Mouse (Mus musculus): ENCODE data around the gene Tenm4. TPM values are rescaled to one million over a fixed set of nuclear protein-coding genes. Genes with fewer than 3 reads are reported as not detected.

Tenm4 gene
- total and polyA plus RNA-seq, 3 experiments, result 9.2 to 15.2 TPM; not detected in 1

DNA sequence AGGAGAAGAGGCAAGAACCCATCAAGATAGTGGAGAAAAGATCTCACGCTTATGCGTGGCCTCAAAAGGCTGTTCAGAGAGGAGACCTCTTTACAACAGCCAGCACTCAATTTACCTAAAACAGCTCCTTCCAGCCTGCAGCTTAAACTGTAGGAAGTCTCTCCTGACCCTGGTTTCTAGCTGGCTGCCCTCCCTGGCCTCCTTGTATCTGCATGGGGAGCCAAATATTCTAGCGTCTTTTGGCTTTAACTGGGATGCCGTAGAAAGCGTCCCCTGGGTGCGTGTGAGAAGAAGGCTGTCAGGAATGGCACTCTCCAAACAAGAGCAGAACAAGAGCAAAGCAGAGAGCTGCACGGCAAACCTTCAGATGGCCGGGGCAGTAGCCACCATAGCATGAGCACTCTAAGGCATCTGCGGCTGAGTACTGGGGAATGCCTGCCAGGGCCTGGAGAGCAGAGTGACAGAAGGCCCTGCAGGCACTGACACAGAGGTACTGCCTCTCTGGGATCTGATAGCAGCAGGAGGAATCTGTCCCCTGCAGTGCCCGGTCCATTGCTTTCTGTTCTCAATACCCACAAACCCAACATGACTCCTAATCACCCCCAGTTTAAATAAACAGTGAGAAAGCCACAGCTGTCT is 585.2 kb downstream of the Tenm4 start:
- TF ChIP-seq ZMIZ1 (IDR thresholded peaks at IDR 0.05; ENCODE audit: low read depth, low read length) (no peak), POLR2A (IDR thresholded peaks at IDR 0.05; ENCODE audit: control insufficient read depth in 1 of 2, insufficient read depth in 1 of 2, low read depth in 1 of 2, low read length in 2 of 2, poor library complexity in 1 of 2) (no peak)
- Histone ChIP-seq H3K27me3 (ENCODE audit: control insufficient read depth in 1 of 2, insufficient read depth in 2 of 2, low read length in 2 of 2) (no peaks in the 10 kb centered on the region), H3K79me2 (ENCODE audit: control insufficient read depth, insufficient read depth, low read length, poor library complexity) (no peaks in the 10 kb centered on the region), H3K9me3 (replicated peaks; ENCODE audit: insufficient read depth, low read length) (no peaks in the 10 kb centered on the region), H3K9ac (ENCODE audit: control insufficient read depth, low read depth, low read length, poor library complexity, severe bottlenecking) (no peak overlapping the region), H3K36me3 (ENCODE audit: control insufficient read depth in 1 of 2, insufficient read depth in 2 of 2, low read length in 2 of 2) (peaks cover 0 to 7% of the 10 kb centered on the region in 2 experiments; a peak in 2 of 4 replicates), H3K4me1 (ENCODE audit: control insufficient read depth in 1 of 2, insufficient read depth in 2 of 2, low read length in 2 of 2) (peaks cover 6 to 10% of the 10 kb centered on the region in 2 experiments), H3K27ac (ENCODE audit: control insufficient read depth, low read depth, low read length) (no peak overlapping the region), H3K4me3 (ENCODE audit: control insufficient read depth in 1 of 2, insufficient read depth in 1 of 2, low read depth in 2 of 2, low read length in 2 of 2) (no peak overlapping the region)
- DNase-seq (ENCODE audit: low read depth, low spot score), result no peak

DNA sequence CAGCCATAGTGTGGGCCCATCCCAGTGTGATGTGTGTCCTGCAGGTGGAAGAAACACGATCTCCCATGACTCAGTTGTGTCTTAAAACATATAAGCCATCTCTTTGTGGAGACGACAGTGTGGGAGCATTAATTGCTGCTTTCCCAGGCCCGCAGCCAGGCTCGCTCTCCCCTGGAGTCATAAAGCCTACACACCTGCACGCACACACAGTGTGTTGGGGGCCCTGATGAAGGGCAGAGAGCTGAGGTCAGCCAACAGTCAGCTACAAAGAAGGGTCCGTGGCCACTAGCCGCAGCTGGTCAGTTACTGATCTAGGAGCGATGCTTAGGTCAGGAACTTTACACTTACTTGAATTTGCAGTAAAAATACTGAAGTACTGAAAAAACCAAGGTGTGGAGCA is 586.0 kb downstream of the Tenm4 start:
- TF ChIP-seq CTCF (IDR thresholded peaks at IDR 0.05 in 2 of 3, conservative IDR thresholded peaks at IDR 0.05 in 1 of 3; ENCODE audit: control insufficient read depth in 1 of 3, insufficient read depth in 1 of 3, low read depth in 2 of 3, low read length in 3 of 3, poor library complexity in 1 of 3, severe bottlenecking in 1 of 3), result no peak
- TF ChIP-seq E2F4 (IDR thresholded peaks at IDR 0.05; ENCODE audit: borderline replicate concordance, low read depth, low read length), result no peak
- no peak for TF ChIP-seq SIN3A (IDR thresholded peaks at IDR 0.05; ENCODE audit: low read length)
- no peak for TF ChIP-seq BHLHE40 (IDR thresholded peaks at IDR 0.05; ENCODE audit: borderline replicate concordance, low read depth, low read length)
- TF ChIP-seq MAFK (IDR thresholded peaks at IDR 0.05; ENCODE audit: borderline replicate concordance, low read depth, low read length), result no peak
- TF ChIP-seq POLR2A (IDR thresholded peaks at IDR 0.05; ENCODE audit: control insufficient read depth in 1 of 2, insufficient read depth in 1 of 2, low read depth in 1 of 2, low read length in 2 of 2, poor library complexity in 1 of 2), result no peak
- no peak for TF ChIP-seq TBP (IDR thresholded peaks at IDR 0.05; ENCODE audit: low read depth, low read length)
- TF ChIP-seq ZKSCAN1 (IDR thresholded peaks at IDR 0.05; ENCODE audit: low read depth, low read length), result no peak
- no peak for TF ChIP-seq POLR2AphosphoS5 (IDR thresholded peaks at IDR 0.05; ENCODE audit: borderline replicate concordance, low read depth, low read length)
- no peak for TF ChIP-seq NELFE (IDR thresholded peaks at IDR 0.05; ENCODE audit: low read depth, low read length)
- TF ChIP-seq UBTF (IDR thresholded peaks at IDR 0.05; ENCODE audit: borderline replicate concordance, insufficient read depth, low read depth, low read length), result no peak
- TF ChIP-seq MAX (IDR thresholded peaks at IDR 0.05; ENCODE audit: low read length), result no peak
- no peak for TF ChIP-seq GABPA (IDR thresholded peaks at IDR 0.05; ENCODE audit: low read depth, low read length)
- no peak for TF ChIP-seq RCOR1 (IDR thresholded peaks at IDR 0.05; ENCODE audit: low read depth, low read length)
- Histone ChIP-seq H3K9me3 (replicated peaks; ENCODE audit: insufficient read depth, low read length) (no peaks in the 10 kb centered on the region), H3K27me3 (ENCODE audit: control insufficient read depth in 1 of 2, insufficient read depth in 2 of 2, low read length in 2 of 2) (no peaks in the 10 kb centered on the region), H3K27ac (ENCODE audit: control insufficient read depth, low read depth, low read length) (no peak overlapping the region), H3K79me2 (ENCODE audit: control insufficient read depth, insufficient read depth, low read length, poor library complexity) (no peaks in the 10 kb centered on the region), H3K4me1 (ENCODE audit: control insufficient read depth in 1 of 2, insufficient read depth in 2 of 2, low read length in 2 of 2) (peaks cover 6 to 10% of the 10 kb centered on the region in 2 experiments), H3K36me3 (ENCODE audit: control insufficient read depth in 1 of 2, insufficient read depth in 2 of 2, low read length in 2 of 2) (peaks cover 0 to 7% of the 10 kb centered on the region in 2 experiments; a peak in 2 of 4 replicates), H3K4me3 (ENCODE audit: control insufficient read depth in 1 of 2, insufficient read depth in 1 of 2, low read depth in 2 of 2, low read length in 2 of 2) (no peak overlapping the region), H3K9ac (ENCODE audit: control insufficient read depth, low read depth, low read length, poor library complexity, severe bottlenecking) (no peak overlapping the region)
- DNase-seq (ENCODE audit: low read depth, low spot score), result no peak
